ENCODE assay signal across 24 mouse cellular contexts in the genomic region with DNA sequence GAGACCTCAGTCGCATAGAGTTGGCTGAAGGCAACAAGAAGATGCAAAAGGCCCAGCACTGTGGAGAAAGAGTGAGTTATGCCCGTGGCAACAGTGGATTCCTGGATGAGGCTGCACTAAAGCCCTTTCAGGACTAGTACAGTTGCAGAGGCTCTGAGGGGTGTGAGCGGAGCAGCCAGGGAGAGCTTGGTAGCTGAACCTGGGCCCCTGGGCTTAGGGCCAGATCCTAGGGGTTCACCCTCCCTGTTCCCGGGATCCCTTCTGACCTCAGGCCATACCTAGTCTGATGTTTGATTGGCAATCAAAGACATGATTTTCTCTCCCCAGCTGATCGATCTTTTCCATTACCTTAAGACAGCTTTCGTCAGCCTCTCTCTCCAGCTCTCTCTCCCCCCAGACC. TPM values are rescaled to one million over a fixed set of nuclear protein-coding genes. Genes with fewer than 3 reads are reported as not detected.
DNase-seq lines count a peak whose midpoint lies in the region; ATAC-seq and TF ChIP-seq lines count a peak whose summit lies in the region.
"Had no signal": no experiment of that assay in that cellular context is flagged by ENCODE, and none has a peak within 500 bp of the region (broad histone marks: within the 10 kb centered on the region; RNA-seq: fewer than 3 reads in every experiment).

No protein-coding gene starts in this region.

- no peak for ATAC-seq in forebrain, embryonic 13.5 days
- no peak for ATAC-seq in forebrain, postnatal 0 days
- ATAC-seq in kidney, embryonic 15.5 days (replicated peaks; ENCODE audit: low FRiP score) = no peak
- ATAC-seq in kidney, embryonic 14.5 days (ENCODE audit: low FRiP score, low TSS enrichment) = no peak
- ATAC-seq: activated CD4-positive, CD25-positive, alpha-beta regulatory T cell, adult 4 months; CD4-positive, CD25-positive, alpha-beta regulatory T cell, adult 4 months; forebrain, embryonic 14.5 days; forebrain, embryonic 16.5 days; Patski had no signal

- H3K4me2 ChIP-seq in forebrain, embryonic 13.5 days = no peak overlapping the region
- no peak overlapping the region for H3K4me2 ChIP-seq in forebrain, postnatal 0 days (ENCODE audit: low read depth)
- H3K4me2 ChIP-seq in kidney, embryonic 15.5 days = no peak overlapping the region
- no peak overlapping the region for H3K4me2 ChIP-seq in kidney, embryonic 14.5 days (replicated peaks; ENCODE audit: low read depth, low read length)
- H3K4me2 ChIP-seq: embryonic facial prominence, embryonic 12.5 days had no signal

- no peaks in the 10 kb centered on the region for H3K36me3 ChIP-seq in forebrain, embryonic 13.5 days (ENCODE audit: poor library complexity, severe bottlenecking)
- no peaks in the 10 kb centered on the region for H3K36me3 ChIP-seq in forebrain, postnatal 0 days (ENCODE audit: insufficient read depth)
- H3K36me3 ChIP-seq in kidney, adult 2 months (ENCODE audit: control insufficient read depth, insufficient read depth, low read length) = no peaks in the 10 kb centered on the region
- H3K36me3 ChIP-seq in kidney, embryonic 15.5 days = no peaks in the 10 kb centered on the region
- H3K36me3 ChIP-seq in kidney, embryonic 14.5 days (ENCODE audit: control insufficient read depth, insufficient read depth, low read length) = no peaks in the 10 kb centered on the region
- H3K36me3 ChIP-seq: embryonic facial prominence, embryonic 12.5 days had no signal

- no peak for DNase-seq in forebrain, postnatal 0 days
- peak; percentile 43 for DNase-seq in kidney, adult 2 months
- DNase-seq in kidney, postnatal 36 days = peak; percentile 38 to 66
- DNase-seq: adrenal gland, adult 8-10 months; adrenal gland, postnatal 14 days; adrenal gland, postnatal 36 days; B cell, adult 2 months; cerebellum, adult 11-12 months; cerebellum, adult 2 months; cerebellum, adult 9-10 months; cerebellum, postnatal 10 days; cerebellum, postnatal 25 days had no signal

- no peak overlapping the region for H3K4me3 ChIP-seq in forebrain, embryonic 13.5 days
- no peak overlapping the region for H3K4me3 ChIP-seq in forebrain, postnatal 0 days (ENCODE audit: low read depth, low read length)
- no peak overlapping the region for H3K4me3 ChIP-seq in kidney, adult 2 months (ENCODE audit: insufficient read depth, low read depth, low read length)
- H3K4me3 ChIP-seq in kidney, embryonic 15.5 days (replicated peaks) = no peak overlapping the region
- no peak overlapping the region for H3K4me3 ChIP-seq in kidney, embryonic 14.5 days (ENCODE audit: low read length)
- H3K4me3 ChIP-seq: embryonic facial prominence, embryonic 10.5 days; embryonic facial prominence, embryonic 12.5 days had no signal

- 83% methylated on average over 6 of the region's 6 CpGs for WGBS in forebrain, embryonic 13.5 days
- WGBS in forebrain, postnatal 0 days = 64% methylated on average over 6 of the region's 6 CpGs
- 80% methylated on average over 6 of the region's 6 CpGs for WGBS in kidney, adult 2 months
- WGBS in kidney, embryonic 15.5 days = 85% methylated on average over 6 of the region's 6 CpGs
- 89% methylated on average over 6 of the region's 6 CpGs for WGBS in kidney, embryonic 14.5 days

- H3K9ac ChIP-seq in forebrain, embryonic 13.5 days = no peak overlapping the region
- H3K9ac ChIP-seq in forebrain, postnatal 0 days = no peak overlapping the region
- no peak overlapping the region for H3K9ac ChIP-seq in kidney, embryonic 15.5 days
- no peak overlapping the region for H3K9ac ChIP-seq in kidney, embryonic 14.5 days (ENCODE audit: low read depth, low read length)
- H3K9ac ChIP-seq: embryonic facial prominence, embryonic 12.5 days had no signal

- 0 out of 2 replicates have a peak overlapping the region, but pooled peaks have one; percentile 6 for H3K27ac ChIP-seq in forebrain, embryonic 13.5 days
- no peak overlapping the region for H3K27ac ChIP-seq in forebrain, postnatal 0 days (ENCODE audit: low read depth, low read length)
- no peak overlapping the region for H3K27ac ChIP-seq in kidney, adult 2 months (ENCODE audit: insufficient read depth, low read depth, low read length)
- no peak overlapping the region for H3K27ac ChIP-seq in kidney, embryonic 15.5 days
- no peak overlapping the region for H3K27ac ChIP-seq in kidney, embryonic 14.5 days (ENCODE audit: low read depth, low read length)
- H3K27ac ChIP-seq: embryonic facial prominence, embryonic 10.5 days; embryonic facial prominence, embryonic 12.5 days had no signal

- H3K4me1 ChIP-seq in forebrain, embryonic 13.5 days = peaks cover 12% of the 10 kb centered on the region
- no peaks in the 10 kb centered on the region for H3K4me1 ChIP-seq in forebrain, postnatal 0 days (ENCODE audit: insufficient read depth)
- H3K4me1 ChIP-seq in kidney, adult 2 months (ENCODE audit: control insufficient read depth, insufficient read depth, low read length) = peaks cover 16% of the 10 kb centered on the region; the same call in 1 of the 2 replicates
- 0 out of 2 replicates have a peak, but pooled peaks cover 10% of the 10 kb centered on the region for H3K4me1 ChIP-seq in kidney, embryonic 15.5 days
- H3K4me1 ChIP-seq in kidney, embryonic 14.5 days (ENCODE audit: control insufficient read depth, insufficient read depth, low read length) = 0 out of 2 replicates have a peak, but pooled peaks cover 3% of the 10 kb centered on the region

- no peaks in the 10 kb centered on the region for H3K27me3 ChIP-seq in forebrain, embryonic 13.5 days
- H3K27me3 ChIP-seq in forebrain, postnatal 0 days (ENCODE audit: insufficient read depth, low read length) = no peaks in the 10 kb centered on the region
- no peaks in the 10 kb centered on the region for H3K27me3 ChIP-seq in kidney, adult 2 months (replicated peaks; ENCODE audit: control insufficient read depth, insufficient read depth, low read length)
- H3K27me3 ChIP-seq in kidney, embryonic 15.5 days = no peaks in the 10 kb centered on the region
- no peaks in the 10 kb centered on the region for H3K27me3 ChIP-seq in kidney, embryonic 14.5 days (ENCODE audit: control insufficient read depth, insufficient read depth, low read length)
- H3K27me3 ChIP-seq: CH12.LX; embryonic facial prominence, embryonic 12.5 days; Patski had no signal

- no peak for TF ChIP-seq CTCF in forebrain, postnatal 0 days (IDR thresholded peaks at IDR 0.05; ENCODE audit: low read depth)
- no peak for TF ChIP-seq CTCF in kidney, adult 2 months (conservative IDR thresholded peaks at IDR 0.05; ENCODE audit: insufficient read depth, insufficient read length, low read depth, low read length)

- no peak for TF ChIP-seq POLR2A in kidney, adult 2 months (IDR thresholded peaks at IDR 0.05; ENCODE audit: low read depth, low read length)

- H3K9me3 ChIP-seq in forebrain, embryonic 13.5 days (replicated peaks) = no peaks in the 10 kb centered on the region
- H3K9me3 ChIP-seq in forebrain, postnatal 0 days (ENCODE audit: low read length) = no peaks in the 10 kb centered on the region
- no peaks in the 10 kb centered on the region for H3K9me3 ChIP-seq in kidney, embryonic 15.5 days (replicated peaks)
- no peaks in the 10 kb centered on the region for H3K9me3 ChIP-seq in kidney, embryonic 14.5 days (ENCODE audit: control insufficient read depth, low read length)
- H3K9me3 ChIP-seq: embryonic facial prominence, embryonic 10.5 days; embryonic facial prominence, embryonic 12.5 days; G1E had no signal

RNA-seq across cellular contexts. Expression of a gene that starts 58.8 kb away (rescaled TPM):
- polyA plus RNA-seq in forebrain, embryonic 13.5 days (2015; fragmentation: Nextera tagmentation; extraction: Ambion mirVana) = 13.9 and 15.4 TPM in 2 replicates
- 16.1 and 23.0 TPM in 2 replicates for total RNA-seq in forebrain, postnatal 0 days (2014; rRNA removed)
- polyA plus RNA-seq in forebrain, postnatal 0 days (2015; fragmentation: Nextera tagmentation; extraction: Ambion mirVana) = 18.2 TPM in 2 replicates
- 22.0 and 23.7 TPM in 2 replicates for polyA plus RNA-seq in kidney, adult 2 months (2012; rRNA removed)
- 11.1 and 12.7 TPM in 2 replicates for polyA plus RNA-seq in kidney, embryonic 15.5 days (2015; fragmentation: Nextera tagmentation; extraction: Ambion mirVana)
- 14.3 and 16.5 TPM in 2 replicates for polyA plus RNA-seq in kidney, embryonic 14.5 days (2014; fragmentation: Nextera tagmentation; extraction: Ambion mirVana)
